Mouse (Mus musculus): ENCODE measurements around the gene Aen. TPM values are rescaled to one million over a fixed set of nuclear protein-coding genes. Genes with fewer than 3 reads are reported as not detected.

The Aen gene
- total and polyA plus RNA-seq, 3 experiments: 69.1 to 74.2 (median 72.9) TPM

- TF ChIP-seq ZC3H11A (IDR thresholded peaks at IDR 0.05; ENCODE audit: low read depth, low read length): no peak
- no peak for TF ChIP-seq NELFE (IDR thresholded peaks at IDR 0.05; ENCODE audit: low read depth, low read length)
- no peak for TF ChIP-seq ZKSCAN1 (IDR thresholded peaks at IDR 0.05; ENCODE audit: borderline replicate concordance, low read depth, low read length)
- no peak for TF ChIP-seq HCFC1 (IDR thresholded peaks at IDR 0.05; ENCODE audit: low read depth, low read length)
- TF ChIP-seq SIN3A (IDR thresholded peaks at IDR 0.05; ENCODE audit: low read length): no peak
- TF ChIP-seq NRF1 (IDR thresholded peaks at IDR 0.05; ENCODE audit: low read depth, low read length): no peak
- no peak for TF ChIP-seq BHLHE40 (IDR thresholded peaks at IDR 0.05; ENCODE audit: low read depth, low read length)
- no peak for TF ChIP-seq USF2 (conservative IDR thresholded peaks at IDR 0.05; ENCODE audit: low read depth, low read length)
- TF ChIP-seq GABPA (IDR thresholded peaks at IDR 0.05; ENCODE audit: insufficient replicate concordance, low read depth, low read length): no peak
- TF ChIP-seq IRF4 (IDR thresholded peaks at IDR 0.05; ENCODE audit: low read depth, low read length): no peak
- no peak for TF ChIP-seq CTCF (conservative IDR thresholded peaks at IDR 0.05 in 1 of 2, IDR thresholded peaks at IDR 0.05 in 1 of 2; ENCODE audit: low read depth in 2 of 2, low read length in 2 of 2)
- no peak for TF ChIP-seq JUND (conservative IDR thresholded peaks at IDR 0.05; ENCODE audit: low read depth, low read length)
- no peak for TF ChIP-seq ZMIZ1 (IDR thresholded peaks at IDR 0.05; ENCODE audit: low read depth, low read length)
- no peak for TF ChIP-seq MYC (IDR thresholded peaks at IDR 0.05; ENCODE audit: low read depth, low read length)
- no peak for TF ChIP-seq ELF1 (IDR thresholded peaks at IDR 0.05; ENCODE audit: low read depth, low read length)
- TF ChIP-seq MXI1 (IDR thresholded peaks at IDR 0.05; ENCODE audit: low read depth, low read length): no peak
- no peak for TF ChIP-seq POLR2A (IDR thresholded peaks at IDR 0.05; ENCODE audit: low read depth, low read length)
- no peak for TF ChIP-seq MAZ (IDR thresholded peaks at IDR 0.05; ENCODE audit: low read depth, low read length)
- no peak for TF ChIP-seq TBP (conservative IDR thresholded peaks at IDR 0.05; ENCODE audit: low read depth, low read length)
- TF ChIP-seq EP300 (IDR thresholded peaks at IDR 0.05; ENCODE audit: low read length): no peak
- H3K4me3 ChIP-seq (replicated peaks in 1 of 3; ENCODE audit: low read depth in 2 of 3, low read length in 2 of 3, poor library complexity in 1 of 3): no peak overlapping the region
- H3K36me3 ChIP-seq (replicated peaks in 1 of 2; ENCODE audit: control insufficient read depth in 1 of 2, insufficient read depth in 1 of 2, low read length in 1 of 2): no peaks in the 10 kb centered on the region
- no peaks in the 10 kb centered on the region for H3K79me2 ChIP-seq (replicated peaks; ENCODE audit: control insufficient read depth, extremely low read depth, insufficient read depth, poor library complexity, severe bottlenecking)
- H3K4me2 ChIP-seq (ENCODE audit: insufficient read depth, low read depth, poor library complexity, severe bottlenecking): no peak overlapping the region
- in situ Hi-C loops (cut with MboI; ENCODE audit: low pct_ligation_motif_present, low pct_unique_long_range_greater_than_20kb, low sequenced_read_pairs): no loop called here
- no peak overlapping the region for H3K27ac ChIP-seq (ENCODE audit: insufficient read depth, low read depth)
- peaks cover 84% of the 10 kb centered on the region for H3K27me3 ChIP-seq (replicated peaks)
- peaks cover 2 to 5% of the 10 kb centered on the region in 2 experiments; a peak in 1 of 4 replicates for H3K4me1 ChIP-seq (ENCODE audit: control insufficient read depth in 1 of 2, insufficient read depth in 2 of 2)
- no peak for DNase-seq (ENCODE audit: extremely low read depth)
- H3K9ac ChIP-seq (ENCODE audit: insufficient read depth, low read depth): no peak overlapping the region
- dilution Hi-C loops (cut with MboI; ENCODE audit: extremely low pct_ligation_motif_present, extremely low pct_unique_long_range_greater_than_20kb, low sequenced_read_pairs): no loop called here
- no peaks in the 10 kb centered on the region for H3K9me3 ChIP-seq (replicated peaks; ENCODE audit: low read length)
Measured at GRCm38 (mm10) chr7:78954619-78955018, 59.0 kb downstream of the Aen start.

GRCm38 (mm10) chr7:78955086-78955485 is 59.4 kb downstream of the Aen start:
- H3K27me3 ChIP-seq (replicated peaks): peaks cover 84% of the 10 kb centered on the region
- H3K4me3 ChIP-seq (replicated peaks in 1 of 3; ENCODE audit: low read depth in 2 of 3, low read length in 2 of 3, poor library complexity in 1 of 3): no peak overlapping the region
- H3K9ac ChIP-seq (ENCODE audit: insufficient read depth, low read depth): no peak overlapping the region
- TF ChIP-seq USF1 (IDR thresholded peaks at IDR 0.05; ENCODE audit: low read depth, low read length) (no peak), ZNF384 (IDR thresholded peaks at IDR 0.05; ENCODE audit: low read depth, low read length) (no peak), NRF1 (IDR thresholded peaks at IDR 0.05; ENCODE audit: low read depth, low read length) (no peak), EP300 (IDR thresholded peaks at IDR 0.05; ENCODE audit: low read length) (no peak), POLR2A (IDR thresholded peaks at IDR 0.05; ENCODE audit: low read depth, low read length) (no peak), MAFK (IDR thresholded peaks at IDR 0.05; ENCODE audit: insufficient replicate concordance, low read length) (no peak), UBTF (IDR thresholded peaks at IDR 0.05; ENCODE audit: low read depth, low read length) (no peak), CHD2 (IDR thresholded peaks at IDR 0.05; ENCODE audit: low read length) (no peak), BHLHE40 (IDR thresholded peaks at IDR 0.05; ENCODE audit: low read depth, low read length) (no peak), MEF2A (IDR thresholded peaks at IDR 0.05; ENCODE audit: borderline replicate concordance, low read depth, low read length) (no peak), RAD21 (IDR thresholded peaks at IDR 0.05; ENCODE audit: low read depth, low read length) (no peak), POLR2AphosphoS2 (IDR thresholded peaks at IDR 0.05; ENCODE audit: low read depth, low read length) (no peak), ETS1 (conservative IDR thresholded peaks at IDR 0.05; ENCODE audit: low read depth, low read length) (no peak)
- H3K9me3 ChIP-seq (replicated peaks; ENCODE audit: low read length): no peaks in the 10 kb centered on the region
- in situ Hi-C loops (cut with MboI; ENCODE audit: low pct_ligation_motif_present, low pct_unique_long_range_greater_than_20kb, low sequenced_read_pairs) (no loop called here), dilution Hi-C loops (cut with MboI; ENCODE audit: extremely low pct_ligation_motif_present, extremely low pct_unique_long_range_greater_than_20kb, low sequenced_read_pairs) (no loop called here)
- H3K79me2 ChIP-seq (replicated peaks; ENCODE audit: control insufficient read depth, extremely low read depth, insufficient read depth, poor library complexity, severe bottlenecking): no peaks in the 10 kb centered on the region
- no peak for DNase-seq (ENCODE audit: extremely low read depth)
- no peak overlapping the region for H3K27ac ChIP-seq (ENCODE audit: insufficient read depth, low read depth)
- H3K36me3 ChIP-seq (replicated peaks in 1 of 2; ENCODE audit: control insufficient read depth in 1 of 2, insufficient read depth in 1 of 2, low read length in 1 of 2): no peaks in the 10 kb centered on the region
- peaks cover 2 to 5% of the 10 kb centered on the region in 2 experiments; a peak in 1 of 4 replicates for H3K4me1 ChIP-seq (ENCODE audit: control insufficient read depth in 1 of 2, insufficient read depth in 2 of 2)
- H3K4me2 ChIP-seq (ENCODE audit: insufficient read depth, low read depth, poor library complexity, severe bottlenecking): no peak overlapping the region

Data from CH12.LX (cell line).